Mouse (Mus musculus): ENCODE measurements around the gene Igfbp6. TPM values are rescaled to one million over a fixed set of nuclear protein-coding genes. Genes with fewer than 3 reads are reported as not detected.

Igfbp6 gene
- polyA plus RNA-seq, 1 experiment, result 1.2 TPM

GRCm38 (mm10) chr15:102135522-102136128 is 8.5 kb upstream of the Igfbp6 start:
- Histone ChIP-seq H3K27me3 (replicated peaks) (no peaks in the 10 kb centered on the region), H3K36me3 (replicated peaks; ENCODE audit: low read length) (peaks cover 31% of the 10 kb centered on the region), H3K9me3 (no peaks in the 10 kb centered on the region), H3K4me1 (peaks cover 26% of the 10 kb centered on the region), H3K4me3 (replicated peaks) (peak overlapping the region; percentile 97)
- no peak for TF ChIP-seq GATA1 (IDR thresholded peaks at IDR 0.05; ENCODE audit: borderline replicate concordance, low read length)
- no peak for TF ChIP-seq FLI1 (IDR thresholded peaks at IDR 0.05; ENCODE audit: low read length)

- Histone ChIP-seq H3K4me1 (peaks cover 26% of the 10 kb centered on the region), H3K27me3 (replicated peaks) (no peaks in the 10 kb centered on the region), H3K9me3 (no peaks in the 10 kb centered on the region), H3K36me3 (replicated peaks; ENCODE audit: low read length) (peaks cover 24% of the 10 kb centered on the region), H3K4me3 (replicated peaks) (peak within 1 kb of the TSS; percentile 97)
- no peak for TF ChIP-seq FLI1 (IDR thresholded peaks at IDR 0.05; ENCODE audit: low read length)
- no peak for TF ChIP-seq GATA1 (IDR thresholded peaks at IDR 0.05; ENCODE audit: borderline replicate concordance, low read length)
Measured at GRCm38 (mm10) chr15:102136129-102136758, 7.9 kb upstream of the Igfbp6 start, which contains the start of gene Spryd3. Gene Spryd3, minus strand, starts transcription at chr15:102136234.

- H3K9me3 ChIP-seq, result no peaks in the 10 kb centered on the region
- H3K27me3 ChIP-seq (replicated peaks), result peaks cover 42% of the 10 kb centered on the region
Measured at GRCm38 (mm10) chr15:102141120-102141519, 3.0 kb upstream of the Igfbp6 start.

GRCm38 (mm10) chr15:102142914-102143912 is 949 bp upstream of the Igfbp6 start:
- H3K4me3 ChIP-seq (replicated peaks), result no peak overlapping the region
- H3K36me3 ChIP-seq (replicated peaks; ENCODE audit: low read length), result no peaks in the 10 kb centered on the region
- peaks cover 45% of the 10 kb centered on the region for H3K4me1 ChIP-seq
- TF ChIP-seq GATA1 (IDR thresholded peaks at IDR 0.05; ENCODE audit: borderline replicate concordance, low read length) (no peak), FLI1 (IDR thresholded peaks at IDR 0.05; ENCODE audit: low read length) (no peak)
- peaks cover 43% of the 10 kb centered on the region for H3K27me3 ChIP-seq (replicated peaks)
- H3K9me3 ChIP-seq, result no peaks in the 10 kb centered on the region

More at GRCm38 (mm10) chr15:102141120-102141519, 3.0 kb upstream of the Igfbp6 start:
- Histone ChIP-seq H3K36me3 (replicated peaks; ENCODE audit: low read length) (no peaks in the 10 kb centered on the region), H3K4me1 (peaks cover 39% of the 10 kb centered on the region), H3K4me3 (replicated peaks) (no peak overlapping the region)
- no peak for TF ChIP-seq GATA1 (IDR thresholded peaks at IDR 0.05; ENCODE audit: borderline replicate concordance, low read length)
- no peak for TF ChIP-seq FLI1 (IDR thresholded peaks at IDR 0.05; ENCODE audit: low read length)

- no peak overlapping the region for H3K4me3 ChIP-seq (replicated peaks)
- TF ChIP-seq FLI1 (IDR thresholded peaks at IDR 0.05; ENCODE audit: low read length) (no peak), GATA1 (IDR thresholded peaks at IDR 0.05; ENCODE audit: borderline replicate concordance, low read length) (no peak)
- peaks cover 43% of the 10 kb centered on the region for H3K27me3 ChIP-seq (replicated peaks)
- no peaks in the 10 kb centered on the region for H3K9me3 ChIP-seq
- H3K4me1 ChIP-seq, result peaks cover 59% of the 10 kb centered on the region
- H3K36me3 ChIP-seq (replicated peaks; ENCODE audit: low read length), result no peaks in the 10 kb centered on the region
Measured at GRCm38 (mm10) chr15:102144726-102145125, 564 bp downstream of the Igfbp6 start.

DNA sequence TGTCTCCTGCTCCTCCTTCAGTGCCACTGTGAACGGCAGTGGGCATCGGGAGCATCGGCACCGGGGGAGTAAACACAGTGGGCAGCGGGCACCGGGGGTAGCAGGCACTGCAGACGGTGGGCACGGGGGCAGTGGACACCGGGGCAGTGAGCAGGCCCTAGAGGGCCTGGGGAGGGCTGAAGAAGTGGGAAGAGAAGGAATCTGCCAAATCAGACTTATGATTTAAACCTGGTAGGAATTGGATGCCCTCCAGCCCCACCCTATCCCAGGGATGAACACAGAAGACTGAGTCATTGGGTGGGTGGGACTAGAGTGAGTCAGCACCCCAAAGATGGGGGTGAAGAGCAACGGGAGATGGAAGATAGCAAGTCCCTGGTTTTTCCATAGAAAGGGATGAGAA is 1.2 kb downstream of the Igfbp6 start:
- H3K4me3 ChIP-seq (replicated peaks), result no peak overlapping the region
- no peaks in the 10 kb centered on the region for H3K36me3 ChIP-seq (replicated peaks; ENCODE audit: low read length)
- H3K27me3 ChIP-seq (replicated peaks), result peaks cover 43% of the 10 kb centered on the region
- peaks cover 65% of the 10 kb centered on the region for H3K4me1 ChIP-seq
- H3K9me3 ChIP-seq, result no peaks in the 10 kb centered on the region
- TF ChIP-seq GATA1 (IDR thresholded peaks at IDR 0.05; ENCODE audit: borderline replicate concordance, low read length) (no peak), FLI1 (IDR thresholded peaks at IDR 0.05; ENCODE audit: low read length) (no peak)

DNA sequence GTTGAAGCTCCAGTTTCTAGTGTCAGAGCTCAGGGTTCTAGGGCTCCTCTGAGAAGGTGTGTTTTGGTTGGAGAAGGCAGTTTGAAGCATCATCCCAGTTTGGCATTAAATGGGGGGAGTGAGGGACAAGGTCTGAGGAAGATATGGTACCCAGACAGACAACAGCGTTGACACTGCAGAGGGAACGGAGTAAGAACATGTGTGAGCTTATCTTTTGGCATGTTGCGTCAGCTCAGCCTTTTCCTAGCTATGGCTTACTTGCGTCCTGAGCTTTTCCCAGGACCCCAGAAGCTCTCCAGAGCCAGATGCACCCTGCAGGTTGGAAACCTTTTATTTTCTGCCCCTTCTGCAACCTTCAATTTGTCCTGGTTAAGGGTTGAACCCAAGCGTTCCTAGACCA is 1.9 kb downstream of the Igfbp6 start:
- peaks cover 72% of the 10 kb centered on the region for H3K4me1 ChIP-seq
- H3K36me3 ChIP-seq (replicated peaks; ENCODE audit: low read length), result no peaks in the 10 kb centered on the region
- no peaks in the 10 kb centered on the region for H3K9me3 ChIP-seq
- no peak overlapping the region for H3K4me3 ChIP-seq (replicated peaks)
- H3K27me3 ChIP-seq (replicated peaks), result peaks cover 43% of the 10 kb centered on the region
- TF ChIP-seq FLI1 (IDR thresholded peaks at IDR 0.05; ENCODE audit: low read length), result no peak
- TF ChIP-seq GATA1 (IDR thresholded peaks at IDR 0.05; ENCODE audit: borderline replicate concordance, low read length), result no peak

DNA sequence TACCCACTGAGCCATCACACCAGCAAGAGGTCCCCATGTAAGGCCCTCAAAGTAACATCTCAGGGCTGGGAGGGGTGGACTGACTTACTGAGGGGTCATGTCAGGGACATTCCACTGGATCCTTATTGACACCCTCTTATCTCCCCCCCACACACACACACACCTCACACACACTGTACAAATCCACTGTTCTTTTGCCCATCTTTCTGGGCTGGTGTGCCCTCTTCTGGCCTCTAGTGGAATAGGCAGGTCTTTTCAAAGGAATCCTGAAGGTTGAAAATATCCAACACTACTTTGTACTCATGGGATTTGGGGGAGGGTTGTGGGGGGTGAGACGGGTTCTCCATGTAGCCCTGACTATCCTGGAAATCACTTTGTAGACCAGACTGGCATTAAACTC is 2.7 kb downstream of the Igfbp6 start:
- H3K27me3 ChIP-seq (replicated peaks), result peaks cover 39% of the 10 kb centered on the region
- peaks cover 75% of the 10 kb centered on the region for H3K4me1 ChIP-seq
- H3K36me3 ChIP-seq (replicated peaks; ENCODE audit: low read length), result no peaks in the 10 kb centered on the region
- H3K4me3 ChIP-seq (replicated peaks), result no peak overlapping the region
- no peak for TF ChIP-seq FLI1 (IDR thresholded peaks at IDR 0.05; ENCODE audit: low read length)
- H3K9me3 ChIP-seq, result no peaks in the 10 kb centered on the region

GRCm38 (mm10) chr15:102147674-102148402 is 3.7 kb downstream of the Igfbp6 start:
- no peaks in the 10 kb centered on the region for H3K9me3 ChIP-seq
- peaks cover 77% of the 10 kb centered on the region for H3K4me1 ChIP-seq
- peaks cover 30% of the 10 kb centered on the region for H3K27me3 ChIP-seq (replicated peaks)
- TF ChIP-seq GATA1 (IDR thresholded peaks at IDR 0.05; ENCODE audit: borderline replicate concordance, low read length), result no peak
- TF ChIP-seq FLI1 (IDR thresholded peaks at IDR 0.05; ENCODE audit: low read length), result no peak
- peaks cover 2% of the 10 kb centered on the region for H3K36me3 ChIP-seq (replicated peaks; ENCODE audit: low read length)
- peak overlapping the region; percentile 62 for H3K4me3 ChIP-seq (replicated peaks)

Data from megakaryocyte, embryonic 14.5 days (primary cell).